Mouse (Mus musculus): Measurements from ENCODE around the gene Srcin1.

Gene Srcin1

DNA sequence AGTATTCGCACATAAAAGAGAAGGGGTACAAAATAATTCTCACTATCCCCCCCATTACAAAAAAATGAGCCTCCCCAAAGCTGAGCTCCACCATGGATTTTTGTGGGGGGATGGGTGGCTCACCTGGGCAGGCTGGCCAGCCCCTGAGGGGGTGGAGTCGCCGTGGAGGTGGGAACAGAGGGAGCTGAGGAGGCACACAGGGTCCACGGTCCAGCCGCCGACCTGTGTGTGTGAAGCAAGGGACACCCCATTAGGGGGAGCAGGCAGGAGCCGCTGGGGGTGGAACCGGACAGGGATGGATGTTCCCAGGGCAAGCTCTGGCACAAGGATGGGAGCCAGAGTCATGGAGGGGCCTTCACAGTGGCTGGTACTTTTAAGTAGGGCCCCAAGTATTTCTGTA, 27.2 kb downstream of the Srcin1 start:
- DNase-seq: no peak

DNA sequence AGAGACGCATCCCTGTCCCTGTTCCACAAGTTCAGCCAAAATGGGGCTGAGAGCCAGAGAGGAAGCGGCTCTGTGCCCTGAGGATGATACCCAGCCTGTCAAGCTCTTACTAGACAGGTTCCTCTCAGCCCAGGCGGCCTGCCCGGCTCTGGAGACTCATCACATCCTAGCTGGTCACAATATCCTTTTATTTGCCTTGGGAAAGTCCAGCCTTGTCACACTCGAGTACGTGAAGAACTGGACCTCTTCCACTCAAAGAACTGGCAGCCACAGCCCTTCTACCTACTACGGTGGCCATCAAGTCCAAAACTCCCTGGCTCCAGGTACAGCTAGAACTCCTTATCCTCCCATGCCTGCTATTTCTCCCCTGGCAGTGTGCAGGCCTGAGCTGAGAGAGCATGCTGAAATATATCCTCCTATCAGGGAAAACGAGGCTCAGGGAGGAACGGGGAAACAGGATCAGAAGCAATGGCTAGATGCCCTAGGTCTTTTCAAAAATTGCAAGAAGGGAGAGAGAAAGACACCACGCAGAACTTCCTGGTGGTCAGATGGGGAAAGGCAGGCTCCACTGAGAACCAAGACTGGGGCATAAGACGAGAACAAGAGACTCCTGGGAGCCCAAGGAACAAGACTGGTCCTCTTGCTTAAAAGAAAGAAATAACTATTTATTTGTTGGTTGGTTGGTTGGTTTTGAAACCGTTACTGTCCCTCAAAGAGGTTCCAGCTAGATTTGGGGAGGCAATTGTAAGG, 27.9 kb downstream of the Srcin1 start:
- DNase-seq: no peak

DNA sequence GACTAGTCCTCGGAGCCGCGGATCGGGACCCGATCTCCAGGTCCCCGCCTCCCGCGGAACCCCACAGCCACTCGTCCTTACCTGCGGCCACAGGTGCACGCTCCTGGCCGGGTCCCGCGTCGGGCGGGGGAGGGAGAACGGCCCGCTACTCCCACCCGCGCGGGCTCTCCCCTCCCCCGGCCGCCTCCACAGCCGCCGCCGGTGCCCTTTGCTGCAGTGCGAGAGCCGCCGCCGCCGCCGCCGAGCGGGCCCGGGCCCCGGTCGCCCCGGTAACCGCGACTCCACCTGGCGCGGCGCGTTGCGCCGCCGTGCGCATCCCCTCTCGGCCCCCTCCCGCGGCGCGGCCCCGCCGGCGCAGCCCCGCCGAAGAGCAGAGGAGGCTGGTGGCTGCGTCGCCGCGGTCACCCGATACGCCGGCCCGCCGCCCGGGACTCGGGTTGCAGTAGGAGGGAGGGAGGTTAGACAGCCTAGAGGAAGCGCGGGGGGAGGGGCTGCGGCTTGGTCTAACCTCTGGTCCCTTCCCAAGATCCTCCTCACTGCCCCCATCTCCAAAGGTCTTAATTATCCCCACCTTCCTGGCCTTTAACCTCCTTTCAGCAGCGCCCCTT, 29.1 kb downstream of the Srcin1 start:
- DNase-seq: peak; percentile 63

DNA sequence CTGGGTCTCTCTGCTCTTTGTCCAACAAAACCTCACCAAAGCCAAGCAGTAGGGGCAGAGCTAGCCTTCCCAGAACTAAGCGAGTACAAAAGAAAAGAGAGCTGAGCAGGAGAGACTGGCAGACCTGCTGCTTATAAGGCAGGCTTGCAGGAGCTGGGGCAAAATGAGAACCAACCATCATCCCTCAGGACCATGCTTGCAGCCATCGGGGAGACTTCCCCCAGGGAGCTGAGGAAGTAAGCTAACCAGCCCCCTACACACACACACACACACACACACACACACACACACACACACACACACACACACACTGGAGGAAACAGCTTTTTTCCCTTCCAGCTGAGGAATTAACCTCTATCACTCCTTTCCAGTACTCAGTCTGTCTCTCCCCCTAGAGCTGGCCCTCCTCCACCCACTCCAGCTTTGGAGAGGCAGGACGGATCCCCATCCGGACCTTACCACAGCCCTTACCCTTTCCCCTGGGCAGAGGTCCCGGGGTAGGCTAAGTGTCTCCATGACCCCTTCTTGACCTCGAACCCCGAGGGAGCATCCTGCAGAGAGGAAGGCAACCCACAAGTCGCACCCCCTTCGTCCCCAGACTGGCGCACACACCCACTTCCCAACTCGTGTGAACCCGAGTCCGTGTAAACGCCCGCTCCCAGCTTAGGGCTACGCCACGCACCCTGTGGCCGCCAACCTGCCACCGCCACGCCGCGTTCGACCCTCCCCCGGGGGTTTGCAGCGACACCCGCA, 30.0 kb downstream of the Srcin1 start:
- DNase-seq: no peak

DNA sequence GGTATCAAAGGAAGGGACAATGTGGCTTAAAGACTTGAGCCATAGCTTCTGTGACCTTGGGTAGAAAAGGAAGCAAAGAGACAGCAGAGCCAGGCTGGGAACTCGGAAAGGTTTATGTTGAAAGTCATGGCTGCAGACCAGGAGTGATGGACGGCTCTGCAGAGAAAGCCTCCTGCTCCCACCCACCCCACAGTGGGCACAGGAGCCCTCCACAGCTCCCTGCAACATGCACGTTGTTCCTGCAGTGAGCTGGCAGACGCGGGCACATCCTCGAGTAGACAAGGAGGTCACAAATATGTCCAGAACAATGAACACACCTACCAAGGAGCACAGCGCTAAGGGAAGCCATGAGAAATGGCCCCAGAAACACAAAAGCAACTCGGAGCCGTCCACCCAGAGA, 32.1 kb downstream of the Srcin1 start:
- DNase-seq: no peak

DNA sequence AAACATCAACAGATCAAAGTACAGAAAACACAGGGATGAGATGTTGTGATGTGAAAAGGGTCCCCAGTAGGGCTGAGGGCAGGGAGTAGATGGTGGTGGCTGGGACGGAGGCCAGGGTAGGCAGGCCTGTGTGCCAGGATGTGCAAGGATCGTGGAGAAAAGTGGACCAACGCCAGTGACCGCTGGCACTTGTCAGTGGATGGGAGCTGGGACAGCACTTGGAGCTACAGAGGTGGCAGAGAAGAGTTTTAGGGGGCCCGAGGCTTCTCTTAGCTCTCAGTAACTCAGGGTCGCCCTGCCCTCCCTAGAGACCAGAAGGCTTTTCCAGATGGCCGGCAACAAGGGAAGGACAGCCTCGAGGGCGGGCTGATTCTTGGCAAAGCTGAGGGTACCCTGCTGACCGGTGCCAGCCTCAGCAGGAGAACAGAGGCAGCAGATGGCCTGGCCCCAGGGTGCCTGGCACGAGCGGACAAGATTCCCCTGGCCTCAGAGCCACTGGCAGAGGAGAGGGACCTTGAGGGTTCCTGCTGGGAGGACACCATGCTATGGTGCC, 32.7 kb downstream of the Srcin1 start:
- DNase-seq: no peak

DNA sequence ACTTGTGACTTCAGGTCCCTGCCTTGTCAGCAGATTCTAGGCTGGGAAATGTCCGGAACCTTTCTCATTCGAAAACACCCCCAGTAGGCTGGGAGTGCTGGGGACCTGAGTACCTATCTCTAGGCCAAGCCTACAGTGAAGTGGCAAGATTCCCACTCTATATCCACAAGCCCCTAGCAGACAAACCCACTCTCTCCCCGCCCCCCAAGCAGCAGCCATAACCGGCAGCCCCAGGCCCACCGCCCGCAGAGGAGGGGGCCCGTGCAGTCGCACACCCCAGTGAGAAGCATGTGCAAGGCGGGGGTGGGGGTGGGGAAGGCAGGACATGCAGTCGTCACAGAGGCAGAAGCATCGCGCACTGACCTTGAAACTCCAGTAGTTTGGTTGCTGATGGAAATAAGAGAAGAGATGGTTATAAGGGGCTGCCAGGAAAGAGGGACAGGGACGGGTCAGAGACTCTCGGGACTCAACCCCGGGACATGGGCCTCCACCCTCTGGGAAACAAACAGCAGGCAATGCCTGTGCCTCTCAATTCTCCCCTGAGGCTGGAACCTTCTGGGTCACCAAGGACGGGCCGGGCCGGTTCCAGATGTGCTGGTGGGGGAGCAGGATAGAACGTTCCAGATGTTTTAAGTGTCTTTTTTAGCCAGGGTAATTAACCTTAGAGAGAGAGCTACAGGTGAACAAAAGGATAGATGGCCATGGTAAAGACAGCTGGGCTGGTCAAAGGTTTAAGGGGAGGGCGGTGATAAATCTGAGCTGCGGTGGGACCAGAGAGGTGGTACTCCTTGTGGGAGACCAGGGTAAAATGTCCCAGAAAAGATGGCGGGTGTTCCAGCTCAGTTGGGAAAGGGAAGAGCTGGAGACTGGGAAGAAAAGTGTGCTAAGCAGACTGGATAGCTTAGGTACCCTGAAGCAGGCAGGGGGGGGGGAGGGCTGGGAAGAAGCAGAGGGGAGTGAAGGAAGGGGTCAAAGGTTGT, 33.5 kb downstream of the Srcin1 start:
- DNase-seq: no peak

DNA sequence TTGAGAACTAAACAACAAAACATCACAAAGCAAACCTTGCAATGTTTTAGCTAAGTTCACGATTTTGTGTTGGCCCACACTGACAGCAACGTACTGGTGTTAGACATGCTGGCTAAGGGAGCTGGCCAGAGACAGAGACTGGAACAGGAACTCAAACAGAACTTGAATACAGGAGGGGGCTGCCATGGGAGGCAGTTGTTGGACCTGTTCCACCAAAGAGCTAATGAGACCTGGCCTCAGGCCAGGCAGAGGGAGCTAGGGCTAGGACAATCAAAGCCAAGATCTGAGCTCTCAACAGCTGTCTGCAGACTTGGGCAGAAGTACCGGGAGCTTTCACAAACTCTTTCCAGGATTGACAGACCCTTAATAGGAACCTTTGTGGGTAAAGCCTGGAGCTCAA, 35.4 kb downstream of the Srcin1 start:
- DNase-seq: no peak

DNA sequence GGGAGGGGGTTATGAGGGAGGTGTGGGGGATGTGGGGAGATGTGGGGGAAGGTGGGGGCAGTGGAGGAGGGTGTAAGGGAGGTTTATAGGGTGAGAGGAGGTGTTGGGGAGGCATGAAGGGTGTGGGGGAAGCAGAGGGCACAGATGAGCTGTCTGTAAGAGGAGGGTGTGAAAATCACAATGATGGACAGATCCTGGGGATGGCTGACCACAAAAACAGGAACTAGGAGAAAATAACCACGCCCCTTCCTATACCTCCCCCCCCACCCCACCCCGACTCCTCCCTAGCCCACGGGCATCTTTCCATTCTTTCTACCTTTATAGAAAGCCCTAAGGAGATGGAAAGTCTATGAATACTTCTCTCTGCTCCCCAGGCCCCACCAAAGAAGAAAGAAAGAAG, 35.9 kb downstream of the Srcin1 start:
- DNase-seq: no peak

DNA sequence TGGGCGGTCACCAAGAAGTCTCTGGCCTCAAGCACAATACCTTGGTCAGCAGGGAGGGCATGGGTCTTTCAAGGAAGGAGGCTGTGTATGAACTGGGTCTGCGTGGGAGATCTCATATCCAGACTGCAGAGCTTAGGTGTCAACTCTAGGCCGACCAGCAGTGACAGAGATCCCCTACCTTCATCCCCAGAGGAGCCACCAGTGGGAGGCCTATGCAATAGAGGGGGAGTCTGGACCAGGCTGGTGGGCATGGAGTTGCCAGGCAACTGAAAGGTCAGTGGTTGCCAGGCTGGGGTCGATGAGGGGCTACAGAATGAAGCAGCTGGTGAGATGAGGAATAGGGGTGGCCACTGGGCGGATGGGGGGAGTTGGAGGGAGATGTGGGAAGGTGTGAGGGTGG, 36.4 kb downstream of the Srcin1 start:
- DNase-seq: no peak

DNA sequence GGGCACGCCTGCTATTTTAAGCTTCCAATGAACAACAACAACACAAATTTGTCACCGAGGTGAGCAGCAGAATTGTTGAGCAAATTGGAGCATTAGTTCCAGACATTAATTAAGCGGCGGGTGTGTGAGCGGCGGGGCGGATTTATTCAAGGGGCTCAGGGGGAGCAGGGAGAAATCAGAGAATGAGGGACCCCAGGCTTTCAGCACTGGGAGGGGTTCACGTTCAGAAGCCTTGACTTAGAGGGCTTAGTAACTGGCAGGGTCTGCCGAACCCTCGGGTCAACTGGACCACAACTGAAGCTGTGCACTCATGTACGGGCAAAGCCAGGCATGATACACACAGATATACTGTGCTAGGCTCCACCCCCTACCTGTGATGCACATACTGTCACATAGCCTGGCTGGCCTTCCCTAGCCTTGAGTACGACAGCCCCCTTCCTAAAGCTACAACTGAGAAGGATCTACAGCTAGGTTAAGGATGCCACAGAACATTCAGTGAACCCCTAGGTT, 38.4 kb downstream of the Srcin1 start:
- no peak for DNase-seq

DNA sequence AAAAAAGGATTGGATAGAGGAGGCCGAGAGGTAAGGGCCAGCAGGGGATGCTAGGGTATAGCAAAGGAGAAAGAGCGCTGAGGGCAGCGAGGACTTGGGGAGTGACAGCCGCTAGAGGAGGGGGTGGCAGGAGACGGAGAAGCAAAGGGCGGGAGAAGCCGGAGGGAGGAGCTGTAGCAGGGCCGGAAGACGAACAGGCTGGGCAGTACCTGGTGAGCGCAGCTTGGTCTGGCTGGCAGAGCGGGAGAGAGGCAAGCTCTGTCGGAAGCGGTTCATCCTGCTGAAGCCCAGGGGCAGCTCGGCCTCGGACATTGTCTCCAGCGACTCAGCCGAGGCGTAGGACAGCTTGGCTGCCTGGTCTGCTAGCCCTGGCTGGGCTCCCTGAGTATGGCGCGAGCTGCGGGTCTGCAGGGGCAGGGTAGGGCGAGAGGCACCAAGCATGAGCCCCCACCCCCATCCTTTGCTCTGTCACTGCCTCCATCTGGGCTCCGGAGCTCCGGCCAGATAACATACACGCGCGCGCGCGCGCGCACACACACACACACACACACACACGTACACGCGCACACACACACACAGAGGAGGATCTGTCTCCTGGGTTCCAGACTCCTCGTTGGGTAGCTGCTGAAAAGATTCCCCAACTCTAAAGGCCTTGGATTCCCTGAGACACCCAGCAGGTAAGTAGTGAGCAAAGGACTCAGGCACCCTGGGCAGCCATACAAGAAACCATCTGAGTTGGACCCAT, 39.0 kb downstream of the Srcin1 start:
- DNase-seq: peak; percentile 42

DNA sequence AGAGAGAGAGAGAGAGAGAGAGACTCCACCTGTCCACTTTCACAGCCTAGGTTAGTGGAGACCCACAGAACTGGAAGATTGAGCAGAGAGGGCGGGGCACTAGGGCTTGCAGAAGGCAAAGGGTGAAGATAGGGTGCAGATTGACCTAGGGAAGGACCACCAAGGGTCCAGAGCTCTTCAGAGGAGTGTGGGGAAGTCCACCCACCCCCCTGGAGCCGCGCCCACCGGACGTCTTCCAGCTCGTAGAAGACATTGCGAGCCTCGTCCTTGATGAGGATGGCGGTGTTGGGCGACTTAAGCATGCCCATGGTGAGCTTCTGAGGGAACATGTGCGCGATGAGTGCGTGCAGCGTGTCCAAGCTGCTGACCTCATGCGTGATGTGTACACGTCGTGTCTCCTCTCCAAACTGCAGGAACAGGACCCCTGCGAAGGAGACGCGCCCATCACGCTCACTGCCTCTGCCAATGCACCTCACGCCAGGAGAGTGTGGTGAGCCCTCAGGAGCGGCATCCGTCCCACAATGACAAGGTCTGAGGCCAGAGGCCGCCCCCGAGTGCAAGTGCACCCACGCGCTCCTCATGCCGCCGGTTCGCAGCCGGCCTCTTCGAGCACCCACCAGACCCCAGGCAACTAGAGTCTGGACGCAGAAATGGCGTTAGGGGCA, 39.8 kb downstream of the Srcin1 start:
- no peak for DNase-seq

DNA sequence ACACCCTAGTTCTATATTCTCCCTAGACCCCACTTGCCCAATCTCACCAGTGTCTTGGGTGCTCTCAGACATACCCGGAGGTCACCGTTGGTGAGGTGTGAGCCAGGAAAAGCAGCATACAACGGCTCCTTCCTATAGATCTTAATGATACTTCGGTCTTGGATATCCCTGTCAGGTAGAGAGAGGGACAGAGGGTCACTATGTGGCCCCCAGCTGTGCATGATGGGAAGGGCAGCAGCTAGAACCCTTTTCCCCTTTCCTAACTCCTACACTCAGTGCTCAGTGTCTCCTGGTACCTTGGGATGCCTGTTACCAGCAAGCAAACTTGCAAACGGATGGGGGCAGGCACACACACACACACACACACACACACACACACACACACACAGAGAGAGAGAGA, 40.3 kb downstream of the Srcin1 start:
- DNase-seq: no peak

DNA sequence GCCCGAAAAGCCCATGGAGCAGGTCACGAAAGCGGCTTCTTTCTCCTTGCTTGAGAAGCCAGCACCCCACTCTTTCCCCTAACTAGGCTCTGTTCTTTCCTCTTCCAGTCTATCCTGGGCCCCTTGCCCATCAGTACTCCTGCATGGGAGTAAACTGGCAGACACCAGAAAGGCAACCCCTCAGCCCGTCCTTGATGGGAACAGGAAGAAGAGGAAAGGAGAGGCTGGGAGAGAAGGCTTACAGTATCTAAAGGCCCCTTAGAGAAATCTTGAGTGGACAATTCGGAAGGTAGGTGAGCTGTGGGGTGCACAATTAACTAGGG, 40.7 kb downstream of the Srcin1 start:
- DNase-seq: no peak

DNA sequence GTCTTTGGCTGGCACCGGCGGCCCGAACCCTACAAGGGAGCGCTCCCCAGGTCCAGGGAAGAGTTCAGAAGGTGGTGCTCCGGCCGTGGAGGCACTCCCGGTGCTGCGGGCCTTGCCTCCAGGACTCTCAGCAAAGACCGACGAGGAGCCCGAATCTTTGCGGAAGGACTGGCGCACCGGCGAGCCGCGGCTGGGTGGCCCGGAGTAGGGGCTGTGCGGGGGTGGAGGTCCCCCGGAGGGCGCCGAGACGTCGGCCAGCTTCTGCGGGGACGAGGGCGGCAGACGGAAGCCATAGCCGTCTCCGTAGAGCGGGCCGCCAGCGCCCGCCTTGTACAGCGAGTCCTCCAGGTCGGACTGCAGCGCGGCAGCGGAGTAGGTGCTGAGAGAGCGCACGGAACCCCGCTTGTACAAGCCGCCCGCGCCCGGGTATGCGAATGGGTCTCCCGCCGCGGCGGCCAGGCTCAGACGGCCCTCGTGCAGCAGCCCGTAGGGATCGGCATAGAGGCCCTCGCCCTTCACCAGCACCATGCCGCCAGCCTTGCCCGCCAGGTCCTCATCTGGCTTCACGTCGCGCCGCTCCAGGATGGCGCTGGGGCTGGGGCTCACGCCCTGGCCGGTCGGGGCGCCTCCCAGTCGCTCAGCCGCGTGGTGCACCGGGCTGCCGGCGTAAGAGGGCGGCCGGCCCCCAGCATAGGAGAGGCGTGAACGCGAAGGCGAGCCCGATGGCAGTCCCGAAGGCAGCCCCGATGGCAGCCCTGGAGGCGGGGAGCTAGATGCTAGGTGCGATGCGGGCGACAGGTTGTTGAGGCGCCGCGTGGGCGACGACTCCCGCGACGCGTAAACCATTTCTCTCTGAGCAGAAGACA, 41.3 kb downstream of the Srcin1 start:
- DNase-seq: peak; percentile 63

DNA sequence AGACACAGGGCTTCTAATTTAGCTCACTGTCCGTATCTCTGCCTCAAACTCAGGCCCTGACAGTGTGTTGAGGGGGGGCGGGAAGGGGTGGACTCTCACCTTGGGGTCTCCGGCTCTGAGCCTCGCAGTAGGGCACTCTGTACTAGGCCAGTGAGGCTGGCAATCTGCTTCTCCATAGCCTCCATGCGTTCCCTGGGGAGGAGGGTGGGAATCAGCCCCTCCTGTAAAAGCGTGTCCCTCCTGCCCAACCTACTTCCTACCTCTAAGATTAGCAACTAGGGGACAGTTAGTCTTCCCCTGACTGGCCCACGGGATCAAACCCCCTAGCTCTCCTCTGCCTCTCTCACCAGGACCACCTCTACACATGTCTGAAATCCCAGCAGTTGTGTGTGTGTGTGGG, 42.3 kb downstream of the Srcin1 start:
- no peak for DNase-seq

DNA sequence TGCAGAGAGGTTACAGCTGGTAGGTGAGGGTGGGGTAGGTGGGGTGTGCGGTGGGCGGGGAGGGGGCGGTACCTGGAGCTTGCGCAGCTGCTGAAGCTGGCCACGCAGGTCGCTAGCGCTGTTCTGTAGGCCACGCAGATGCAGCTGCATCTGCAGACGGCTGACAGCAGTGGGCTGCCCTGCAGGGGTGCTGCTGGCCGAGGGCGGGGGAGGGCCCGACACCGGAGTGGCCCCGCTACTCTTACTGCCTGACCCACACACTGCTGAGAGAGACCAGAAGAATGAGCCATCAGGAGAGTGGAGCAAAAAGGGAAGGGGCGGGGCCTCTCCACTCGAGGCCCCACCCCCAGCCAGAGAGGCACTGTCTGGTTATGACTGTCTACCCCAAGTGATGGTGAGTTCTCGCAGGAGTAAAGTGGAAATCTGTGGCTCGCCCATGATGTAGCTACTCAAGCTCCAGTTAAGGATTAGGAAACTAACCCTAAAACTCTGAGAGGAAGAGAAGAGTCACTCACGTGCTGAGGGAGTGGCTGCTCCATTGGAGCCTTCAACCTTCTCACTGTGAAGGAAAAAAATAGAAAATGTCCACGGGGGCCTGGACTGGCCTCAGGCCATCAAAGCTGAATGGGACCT, 42.9 kb downstream of the Srcin1 start:
- DNase-seq: peak; percentile 78

DNA sequence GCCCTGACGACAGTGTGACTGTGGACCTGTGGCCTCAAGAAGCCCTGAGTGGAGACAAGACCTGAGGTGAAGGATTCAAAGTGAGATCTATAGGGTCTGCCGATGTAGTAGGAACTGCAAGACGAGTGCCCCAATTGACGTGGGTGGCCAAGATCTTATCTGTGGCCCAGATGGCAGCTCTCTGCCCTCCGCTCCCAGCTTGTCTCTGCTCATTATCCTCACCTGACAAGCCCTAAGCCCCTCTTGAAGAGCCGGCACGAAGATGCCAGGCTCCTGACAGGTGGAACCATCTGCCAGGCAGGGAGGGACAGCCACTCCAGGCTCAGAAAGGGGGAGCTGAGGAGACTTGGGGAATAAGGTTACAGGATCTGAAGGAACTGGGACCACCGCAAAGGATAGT, 43.6 kb downstream of the Srcin1 start:
- peak; percentile 35 for DNase-seq

Data from thymus, postnatal 4 days (tissue).